Mouse (Mus musculus): ENCODE data around the gene Ndufa7. TPM values are rescaled to one million over a fixed set of nuclear protein-coding genes. Genes with fewer than 3 reads are reported as not detected.

The Ndufa7 gene
- polyA plus RNA-seq (2015; fragmentation: Nextera tagmentation; extraction: Ambion mirVana) = 535 and 549 TPM in 2 replicates

DNA sequence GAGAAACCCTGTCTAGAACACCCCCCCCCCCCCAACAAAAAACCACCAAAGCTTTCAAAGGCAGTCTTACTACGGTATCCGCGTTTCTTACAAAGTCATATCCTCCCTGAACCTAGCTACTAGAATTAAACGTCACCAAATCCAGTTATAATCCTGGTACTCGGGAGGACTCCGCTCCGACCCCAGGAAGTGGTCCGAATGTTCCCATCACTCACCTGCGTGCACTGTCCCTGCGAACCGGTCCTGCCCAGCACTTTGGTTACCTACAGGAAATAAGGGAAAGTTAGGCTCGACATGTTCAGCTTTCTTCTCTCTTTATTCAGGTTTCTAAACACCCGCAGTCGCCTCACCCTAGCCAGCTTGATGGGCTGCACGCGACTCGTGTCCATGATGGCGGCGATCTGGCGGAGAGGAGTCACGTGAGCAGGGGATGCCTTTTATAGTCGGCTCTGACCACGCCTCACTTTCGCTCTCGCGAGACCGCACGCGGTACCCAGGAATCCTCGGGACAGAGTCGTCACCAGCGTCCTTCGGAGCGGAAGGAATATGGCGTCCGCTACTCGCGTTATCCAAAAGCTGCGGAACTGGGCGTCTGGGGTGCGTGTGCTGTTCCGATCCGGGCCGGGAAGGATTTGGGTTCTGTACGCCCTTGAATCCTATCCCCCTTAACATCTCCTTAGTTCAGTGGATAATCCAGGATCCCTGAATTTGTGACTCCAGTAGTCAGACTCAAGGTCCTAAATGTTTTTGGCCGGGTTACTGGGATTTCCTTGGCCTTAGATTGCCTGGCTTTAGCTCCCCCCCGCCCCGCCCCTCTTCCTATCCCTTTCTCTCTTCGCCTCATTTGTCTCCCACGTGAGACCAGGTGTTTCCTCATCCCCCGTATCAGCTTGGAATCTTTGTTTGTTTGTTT, at the start of gene Ndufa7, which contains the start of gene Rps28:
Gene Ndufa7, plus strand, starts transcription at position 489 of the 913 bp plus-strand sequence.
Gene Rps28, minus strand, starts transcription at position 479 of the 913 bp plus-strand sequence.
- Histone ChIP-seq H3K4me2 (ENCODE audit: low read depth, low read length) (peak within 1 kb of the TSS; percentile 90), H3K4me1 (ENCODE audit: control insufficient read depth, insufficient read depth, low read length) (peaks cover 42% of the 10 kb centered on the region), H3K4me3 (ENCODE audit: low read length) (peak within 1 kb of the TSS; percentile 90), H3K36me3 (ENCODE audit: control insufficient read depth, insufficient read depth) (peaks cover 27% of the 10 kb centered on the region), H3K9ac (ENCODE audit: low read length) (peak within 1 kb of the TSS; percentile 92), H3K9me3 (replicated peaks; ENCODE audit: control insufficient read depth, low read length) (no peaks in the 10 kb centered on the region), H3K27me3 (ENCODE audit: control insufficient read depth, insufficient read depth, low read length) (no peaks in the 10 kb centered on the region), H3K27ac (ENCODE audit: low read length) (peak within 1 kb of the TSS; percentile 88)
- WGBS = under 1% methylated on average over 51 of the region's 51 CpGs
- peak; percentile 90 for ATAC-seq (replicated peaks; ENCODE audit: extremely low read depth, insufficient read depth, low FRiP score)

- 86% methylated on average over 8 of the region's 8 CpGs for WGBS
- Histone ChIP-seq H3K9ac (ENCODE audit: low read length) (no peak overlapping the region), H3K4me3 (ENCODE audit: low read length) (no peak overlapping the region), H3K4me1 (ENCODE audit: control insufficient read depth, insufficient read depth, low read length) (peaks cover 14% of the 10 kb centered on the region), H3K4me2 (ENCODE audit: low read depth, low read length) (no peak overlapping the region), H3K36me3 (ENCODE audit: control insufficient read depth, insufficient read depth) (peaks cover 19% of the 10 kb centered on the region), H3K27me3 (ENCODE audit: control insufficient read depth, insufficient read depth, low read length) (no peaks in the 10 kb centered on the region), H3K27ac (ENCODE audit: low read length) (no peak overlapping the region), H3K9me3 (replicated peaks; ENCODE audit: control insufficient read depth, low read length) (no peaks in the 10 kb centered on the region)
- no peak for ATAC-seq (replicated peaks; ENCODE audit: extremely low read depth, insufficient read depth, low FRiP score)
Observed at GRCm38 (mm10) chr17:33774573-33775155, 49.7 kb upstream of the Ndufa7 start.

DNA sequence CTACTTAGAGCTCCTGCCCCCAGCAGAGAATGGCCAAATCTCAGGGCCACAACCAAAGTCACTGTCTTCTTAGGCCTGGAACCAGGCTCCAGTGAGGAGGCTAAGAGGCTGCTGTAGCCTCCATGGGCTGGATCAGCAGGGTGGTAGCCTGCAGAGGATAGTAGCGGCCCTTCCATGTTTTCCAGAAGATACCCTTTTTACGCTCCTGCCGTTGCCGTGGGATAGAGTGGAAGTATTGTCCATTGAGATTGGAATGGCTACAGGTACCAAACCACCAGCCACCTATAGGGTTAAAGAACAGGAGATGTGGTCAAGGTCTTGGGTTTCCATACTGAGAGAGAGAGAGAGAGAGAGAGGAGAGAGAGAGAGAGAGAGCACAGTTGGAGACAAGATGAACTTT, 49.1 kb upstream of the Ndufa7 start:
- peaks cover 19% of the 10 kb centered on the region for H3K36me3 ChIP-seq (ENCODE audit: control insufficient read depth, insufficient read depth)
- ATAC-seq (replicated peaks; ENCODE audit: extremely low read depth, insufficient read depth, low FRiP score) = no peak
- no peak overlapping the region for H3K4me3 ChIP-seq (ENCODE audit: low read length)
- H3K27me3 ChIP-seq (ENCODE audit: control insufficient read depth, insufficient read depth, low read length) = no peaks in the 10 kb centered on the region
- peaks cover 20% of the 10 kb centered on the region for H3K4me1 ChIP-seq (ENCODE audit: control insufficient read depth, insufficient read depth, low read length)
- H3K27ac ChIP-seq (ENCODE audit: low read length) = no peak overlapping the region
- H3K9ac ChIP-seq (ENCODE audit: low read length) = no peak overlapping the region
- WGBS = 94% methylated on average over 4 of the region's 4 CpGs
- no peaks in the 10 kb centered on the region for H3K9me3 ChIP-seq (replicated peaks; ENCODE audit: control insufficient read depth, low read length)
- H3K4me2 ChIP-seq (ENCODE audit: low read depth, low read length) = no peak overlapping the region

- Histone ChIP-seq H3K9me3 (replicated peaks; ENCODE audit: control insufficient read depth, low read length) (no peaks in the 10 kb centered on the region), H3K36me3 (ENCODE audit: control insufficient read depth, insufficient read depth) (peaks cover 19% of the 10 kb centered on the region), H3K4me3 (ENCODE audit: low read length) (peak overlapping the region; percentile 58), H3K27me3 (ENCODE audit: control insufficient read depth, insufficient read depth, low read length) (no peaks in the 10 kb centered on the region), H3K27ac (ENCODE audit: low read length) (peak overlapping the region; percentile 96), H3K4me2 (ENCODE audit: low read depth, low read length) (peak overlapping the region; percentile 93), H3K9ac (ENCODE audit: low read length) (peak overlapping the region; percentile 63), H3K4me1 (ENCODE audit: control insufficient read depth, insufficient read depth, low read length) (peaks cover 54% of the 10 kb centered on the region)
- ATAC-seq (replicated peaks; ENCODE audit: extremely low read depth, insufficient read depth, low FRiP score) = peak; percentile 85
- WGBS = 26% methylated on average over 9 of the region's 9 CpGs
Observed at GRCm38 (mm10) chr17:33779271-33779966, 45.0 kb upstream of the Ndufa7 start.

DNA sequence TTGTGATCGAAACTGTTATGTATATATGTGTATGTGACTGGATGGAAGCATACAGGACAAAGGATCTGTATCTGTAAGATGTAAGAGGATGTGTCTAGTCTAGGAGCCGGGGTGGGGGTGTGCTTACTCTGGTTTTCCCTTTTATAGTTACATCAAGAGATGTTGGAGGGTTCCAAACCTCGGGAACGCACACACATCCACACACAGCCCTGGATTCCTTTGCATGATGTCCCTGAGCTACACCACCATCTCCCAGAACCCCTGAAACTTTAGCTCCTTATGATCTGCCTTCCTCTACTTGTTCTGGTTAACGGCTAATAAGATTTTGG, 44.4 kb upstream of the Ndufa7 start:
- peak overlapping the region; percentile 96 for H3K27ac ChIP-seq (ENCODE audit: low read length)
- ATAC-seq (replicated peaks; ENCODE audit: extremely low read depth, insufficient read depth, low FRiP score) = no peak
- peaks cover 18% of the 10 kb centered on the region for H3K36me3 ChIP-seq (ENCODE audit: control insufficient read depth, insufficient read depth)
- H3K9ac ChIP-seq (ENCODE audit: low read length) = peak overlapping the region; percentile 57
- 72% methylated on average over 5 of the region's 5 CpGs for WGBS
- H3K4me2 ChIP-seq (ENCODE audit: low read depth, low read length) = peak overlapping the region; percentile 93
- H3K4me1 ChIP-seq (ENCODE audit: control insufficient read depth, insufficient read depth, low read length) = peaks cover 58% of the 10 kb centered on the region
- no peaks in the 10 kb centered on the region for H3K27me3 ChIP-seq (ENCODE audit: control insufficient read depth, insufficient read depth, low read length)
- H3K4me3 ChIP-seq (ENCODE audit: low read length) = peak overlapping the region; percentile 58
- no peaks in the 10 kb centered on the region for H3K9me3 ChIP-seq (replicated peaks; ENCODE audit: control insufficient read depth, low read length)

GRCm38 (mm10) chr17:33780431-33780830, 43.9 kb upstream of the Ndufa7 start:
- Histone ChIP-seq H3K9me3 (replicated peaks; ENCODE audit: control insufficient read depth, low read length) (no peaks in the 10 kb centered on the region), H3K4me3 (ENCODE audit: low read length) (peak overlapping the region; percentile 58), H3K27me3 (ENCODE audit: control insufficient read depth, insufficient read depth, low read length) (no peaks in the 10 kb centered on the region), H3K27ac (ENCODE audit: low read length) (peak overlapping the region; percentile 96), H3K4me2 (ENCODE audit: low read depth, low read length) (peak overlapping the region; percentile 93), H3K9ac (ENCODE audit: low read length) (peak overlapping the region; percentile 76), H3K36me3 (ENCODE audit: control insufficient read depth, insufficient read depth) (peaks cover 14% of the 10 kb centered on the region), H3K4me1 (ENCODE audit: control insufficient read depth, insufficient read depth, low read length) (peaks cover 62% of the 10 kb centered on the region)
- no peak for ATAC-seq (replicated peaks; ENCODE audit: extremely low read depth, insufficient read depth, low FRiP score)
- WGBS = 66% methylated on average over 5 of the region's 5 CpGs

DNA sequence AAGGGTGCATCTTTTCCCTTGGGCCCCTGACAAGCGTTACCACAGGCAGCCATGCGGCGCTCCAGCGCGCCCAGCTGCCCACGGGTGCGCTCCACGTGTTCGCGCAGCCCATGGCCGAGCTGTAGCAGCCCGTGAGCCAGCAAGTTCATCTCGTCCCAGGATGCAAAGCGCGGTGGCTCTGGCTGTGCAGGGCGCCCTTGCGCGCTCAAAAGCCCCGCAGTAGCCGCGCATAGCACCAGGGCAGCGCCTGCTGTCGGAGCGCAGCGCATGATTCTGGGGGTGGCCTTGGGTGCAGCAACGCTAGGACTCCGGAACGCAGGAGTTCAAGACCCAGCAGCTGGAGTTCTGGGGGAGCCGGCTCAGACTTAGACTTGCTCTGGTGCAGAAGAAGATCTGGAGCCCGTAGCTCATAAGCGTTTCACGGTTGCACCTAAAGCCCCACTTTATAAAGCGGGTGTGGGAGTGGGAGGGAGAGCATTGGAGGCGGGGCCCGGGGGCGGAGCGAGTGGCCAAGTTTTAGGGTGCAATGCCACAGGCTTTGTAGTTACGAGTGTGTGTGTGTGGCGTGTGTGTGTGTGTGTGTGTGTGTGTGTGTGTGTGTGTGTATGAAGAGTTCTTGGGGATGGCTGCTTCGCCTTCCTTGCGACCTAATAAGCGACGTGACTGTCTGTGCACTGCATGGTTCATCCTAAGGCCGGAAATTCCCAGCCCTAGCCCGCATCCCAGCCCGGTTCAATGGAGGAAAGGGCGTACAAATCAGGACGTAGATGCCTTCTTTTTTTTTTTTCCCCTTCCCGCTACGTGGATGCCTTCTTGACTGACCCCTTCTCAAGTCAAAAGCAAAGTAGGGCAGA, 43.0 kb upstream of the Ndufa7 start, which contains the start of gene Angptl4:
Gene Angptl4, minus strand, starts transcription at position 707 of the 854 bp plus-strand sequence.
- 1% methylated on average over 50 of the region's 50 CpGs for WGBS
- H3K27me3 ChIP-seq (ENCODE audit: control insufficient read depth, insufficient read depth, low read length) = no peaks in the 10 kb centered on the region
- ATAC-seq (replicated peaks; ENCODE audit: extremely low read depth, insufficient read depth, low FRiP score) = peak; percentile 63
- peaks cover 11% of the 10 kb centered on the region for H3K36me3 ChIP-seq (ENCODE audit: control insufficient read depth, insufficient read depth)
- peaks cover 62% of the 10 kb centered on the region for H3K4me1 ChIP-seq (ENCODE audit: control insufficient read depth, insufficient read depth, low read length)
- H3K27ac ChIP-seq (ENCODE audit: low read length) = peak within 1 kb of the TSS; percentile 96
- H3K4me3 ChIP-seq (ENCODE audit: low read length) = peak within 1 kb of the TSS; percentile 58
- peak within 1 kb of the TSS; percentile 76 for H3K9ac ChIP-seq (ENCODE audit: low read length)
- no peaks in the 10 kb centered on the region for H3K9me3 ChIP-seq (replicated peaks; ENCODE audit: control insufficient read depth, low read length)
- peak within 1 kb of the TSS; percentile 93 for H3K4me2 ChIP-seq (ENCODE audit: low read depth, low read length)

GRCm38 (mm10) chr17:33782067-33782466, 42.3 kb upstream of the Ndufa7 start:
- Histone ChIP-seq H3K27me3 (ENCODE audit: control insufficient read depth, insufficient read depth, low read length) (no peaks in the 10 kb centered on the region), H3K9ac (ENCODE audit: low read length) (peak overlapping the region; percentile 76), H3K4me1 (ENCODE audit: control insufficient read depth, insufficient read depth, low read length) (peaks cover 62% of the 10 kb centered on the region), H3K4me3 (ENCODE audit: low read length) (peak overlapping the region; percentile 58), H3K4me2 (ENCODE audit: low read depth, low read length) (peak overlapping the region; percentile 93), H3K36me3 (ENCODE audit: control insufficient read depth, insufficient read depth) (peaks cover 4% of the 10 kb centered on the region; the same call in 1 of the 2 replicates), H3K9me3 (replicated peaks; ENCODE audit: control insufficient read depth, low read length) (no peaks in the 10 kb centered on the region), H3K27ac (ENCODE audit: low read length) (peak overlapping the region; percentile 96)
- ATAC-seq (replicated peaks; ENCODE audit: extremely low read depth, insufficient read depth, low FRiP score) = no peak
- 42% methylated on average over 4 of the region's 4 CpGs for WGBS
